Mouse (Mus musculus) forelimb bud, embryonic 11.5 days (tissue): Measurements from ENCODE around the gene Uba3.
A peak's percentile ranks its signal among the peaks of the same experiment; 100 is the strongest.

Experiments used
- DNase-seq: peaks from one replicate; pipeline ENCODE4 v3.0.0-alpha.2; 2012; ENCODE audit warnings: low read depth, low spot score

Uba3 gene

DNA sequence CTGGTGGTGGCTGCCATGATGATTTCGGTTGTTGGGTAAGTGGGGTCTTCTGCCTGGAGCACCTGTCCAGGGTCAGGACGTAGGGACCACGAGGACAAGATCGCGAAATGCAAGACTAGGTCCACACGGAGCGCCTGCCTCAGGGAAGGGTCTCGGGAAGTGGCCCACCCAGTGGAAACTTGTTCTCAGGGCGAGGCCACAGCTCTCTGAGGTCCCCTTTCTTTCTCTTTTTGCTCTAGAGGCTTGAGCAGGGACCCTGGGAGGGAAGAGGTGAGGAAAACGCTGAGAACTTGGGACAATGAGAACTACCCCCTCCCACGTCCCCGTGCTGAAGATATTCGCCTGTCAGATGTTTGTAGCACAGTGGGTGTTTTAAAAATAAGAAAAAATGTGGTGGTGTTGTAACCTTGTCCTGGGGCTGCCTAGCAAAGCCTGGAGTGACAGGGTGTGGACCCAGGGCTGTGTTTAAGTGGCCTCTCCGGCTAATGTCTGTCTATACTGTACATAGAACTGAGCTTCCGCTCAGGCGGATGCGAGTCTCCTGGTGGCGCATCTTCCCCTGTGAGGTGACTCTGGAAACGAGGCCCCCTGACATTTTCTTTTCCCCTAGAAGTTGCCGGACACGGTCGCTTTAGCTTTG is 5.6 kb upstream of the Uba3 start:
- no peak for DNase-seq

DNA sequence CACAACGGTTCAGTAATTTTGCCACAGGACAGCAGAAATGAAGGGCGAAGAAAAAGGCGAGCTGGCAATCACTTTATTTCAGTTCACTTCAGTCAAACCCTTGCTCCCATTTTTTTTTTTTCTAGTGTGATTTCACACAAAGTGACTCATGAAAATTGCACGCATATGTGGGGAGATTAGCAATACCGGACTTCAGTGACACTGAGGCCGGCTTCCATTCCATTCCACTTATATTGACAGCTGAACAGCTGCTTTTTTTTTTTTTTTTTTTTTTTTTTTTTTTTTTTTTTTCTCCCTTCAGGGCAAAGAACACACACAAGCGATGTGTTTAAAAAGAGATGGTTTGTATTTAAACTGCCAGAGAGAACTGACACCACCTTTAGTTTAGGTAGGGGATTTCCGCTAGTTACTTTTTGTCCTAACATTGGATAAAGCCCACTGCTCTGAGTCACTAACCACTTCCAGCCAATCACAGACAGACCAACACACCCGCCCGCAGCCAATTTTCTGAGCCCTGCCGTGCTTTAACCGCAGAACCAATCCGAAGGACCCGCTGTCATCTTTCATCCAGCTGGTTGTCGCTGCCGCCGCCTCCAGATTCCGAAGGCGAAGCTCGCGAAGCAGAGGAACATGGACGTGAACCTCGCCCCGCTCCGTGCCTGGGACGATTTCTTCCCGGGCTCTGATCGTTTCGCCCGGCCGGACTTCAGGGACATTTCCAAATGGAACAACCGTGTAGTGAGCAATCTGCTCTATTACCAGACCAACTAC is 4.9 kb upstream of the Uba3 start, which contains the start of gene Arl6ip5:
Gene Arl6ip5, plus strand, starts transcription at position 499 of the 771 bp plus-strand sequence.
- peak; percentile 90 for DNase-seq

GRCm38 (mm10) chr6:97209751-97210150 is 4.3 kb upstream of the Uba3 start:
- no peak for DNase-seq

DNA sequence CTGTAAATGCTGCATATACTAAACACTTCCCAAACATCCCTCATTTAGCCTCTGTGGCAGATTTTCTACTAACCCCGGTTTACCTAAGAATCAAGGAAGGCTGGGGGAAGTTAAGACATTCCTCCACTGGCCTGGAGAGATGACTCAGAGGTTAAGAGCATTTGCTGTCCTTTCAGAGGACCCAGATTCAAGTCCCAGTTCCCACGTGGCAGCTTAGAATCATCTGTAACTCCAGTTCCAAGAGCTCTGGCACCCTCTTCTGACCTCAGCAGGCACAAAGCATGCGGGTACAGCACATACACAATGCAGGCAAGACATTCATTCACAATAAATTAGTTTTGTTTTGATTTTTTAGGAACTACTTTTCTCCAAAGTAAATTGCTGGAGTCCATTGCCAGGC is 3.8 kb upstream of the Uba3 start:
- no peak for DNase-seq

DNA sequence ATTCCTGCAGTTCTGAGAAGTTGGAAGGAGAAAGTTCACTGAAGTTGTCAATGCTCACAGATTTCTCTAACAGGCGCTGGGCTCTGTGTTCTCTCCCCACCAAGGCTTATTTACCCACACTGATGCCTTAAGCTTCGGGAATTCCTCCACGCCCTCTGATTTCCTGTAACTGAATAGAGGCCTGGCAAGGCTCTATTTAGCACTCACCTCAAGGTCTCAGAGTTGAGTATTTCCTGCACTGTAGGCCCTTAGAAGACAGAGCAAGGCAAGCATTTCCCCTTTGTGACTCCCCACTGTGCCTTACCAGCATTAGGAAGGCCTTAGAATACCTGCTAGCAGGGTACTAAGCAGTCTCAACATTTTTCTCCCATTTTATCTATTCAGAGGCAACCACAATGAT is 3.0 kb upstream of the Uba3 start:
- no peak for DNase-seq

DNA sequence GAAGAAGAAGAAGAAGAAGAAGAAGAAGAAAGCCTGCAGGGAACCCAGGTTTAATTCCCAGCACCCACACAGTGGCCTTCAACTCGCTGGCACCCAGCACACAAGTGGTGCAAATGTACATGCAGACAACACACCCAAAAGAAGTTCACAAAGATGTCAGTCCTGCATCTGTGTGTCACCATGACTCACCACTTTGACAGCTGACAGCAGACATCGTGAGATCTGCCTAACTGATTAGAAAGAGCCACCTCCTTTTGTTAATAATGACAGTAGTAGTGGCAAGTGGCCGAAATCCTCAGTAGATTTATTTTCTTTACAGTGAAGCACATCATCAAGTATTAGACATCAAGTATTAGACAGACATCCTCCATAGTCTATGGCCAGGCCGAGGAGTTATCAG is 1.6 kb upstream of the Uba3 start:
- DNase-seq: no peak

DNA sequence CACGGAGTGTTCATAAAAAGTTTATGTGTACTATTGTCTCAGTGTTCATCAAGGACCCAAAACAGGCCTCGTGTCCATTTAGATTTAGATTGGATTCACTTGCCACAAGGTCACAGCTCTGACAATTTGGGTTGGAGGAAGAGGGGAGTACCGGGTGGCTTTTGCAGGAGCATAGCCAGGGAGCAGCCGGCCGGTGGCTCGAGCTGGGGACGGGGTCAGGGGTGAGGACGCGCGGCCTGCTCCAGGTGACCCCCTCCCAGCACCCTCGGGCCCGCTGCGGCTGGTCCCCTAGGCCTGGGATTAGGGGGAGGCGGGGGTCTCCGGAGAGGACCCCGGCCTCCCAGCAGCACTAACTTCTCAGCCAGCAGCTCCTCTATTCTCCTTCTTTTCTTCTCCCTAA is 495 bp downstream of the Uba3 start:
- no peak for DNase-seq

DNA sequence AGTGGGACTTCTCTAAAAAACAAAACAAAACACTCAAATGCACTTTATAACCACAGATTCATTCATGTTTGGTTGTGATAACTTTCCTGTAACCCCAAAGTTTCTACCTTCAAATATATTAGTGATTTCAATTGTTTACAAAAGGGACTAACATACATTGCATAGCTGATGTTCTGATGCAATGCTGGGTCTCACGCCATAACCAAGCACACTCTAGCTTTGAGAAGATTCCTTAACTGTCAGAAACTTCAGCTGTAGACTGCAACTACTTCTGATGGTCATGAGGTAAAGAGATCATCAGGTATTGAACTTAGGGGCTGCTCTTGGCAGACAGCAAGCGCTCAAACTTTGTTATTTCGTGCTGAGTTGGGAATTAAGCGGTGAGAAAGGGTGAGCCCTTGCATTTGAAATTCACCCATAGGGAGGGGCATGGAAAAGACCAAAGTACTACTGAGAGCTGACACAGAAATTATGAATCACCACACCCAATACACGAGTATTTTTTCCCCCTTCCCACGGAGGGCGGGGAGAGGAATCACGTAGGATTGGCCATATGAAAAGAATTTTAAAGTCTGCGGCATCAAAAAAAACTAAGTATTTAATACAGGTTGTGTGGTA is 1.1 kb downstream of the Uba3 start:
- DNase-seq: no peak

GRCm38 (mm10) chr6:97202477-97202876 is 3.0 kb downstream of the Uba3 start:
- no peak for DNase-seq

GRCm38 (mm10) chr6:97200437-97200836 is 5.0 kb downstream of the Uba3 start:
- no peak for DNase-seq

DNA sequence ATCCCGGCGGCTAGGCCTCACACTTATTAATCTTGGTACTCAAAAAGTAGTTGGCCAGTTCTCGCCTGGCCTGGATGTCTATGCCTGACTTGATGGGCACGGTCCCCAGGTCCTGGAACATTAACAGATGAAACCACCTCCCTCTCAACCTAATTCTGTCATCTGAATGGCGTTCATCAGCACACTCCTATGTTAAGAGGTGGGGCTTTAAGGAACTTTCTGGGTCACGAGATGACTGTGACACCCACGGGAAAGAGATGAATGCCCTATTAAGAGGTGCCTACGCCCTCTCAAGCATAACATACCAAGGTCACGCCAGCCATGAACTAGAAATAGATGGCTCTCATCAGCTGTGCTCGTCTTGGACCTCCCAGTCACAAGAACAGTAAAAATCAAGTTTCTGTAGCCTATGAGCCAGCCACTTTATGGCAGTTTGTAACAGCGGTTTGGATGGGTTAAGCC is 26.0 kb downstream of the Uba3 start:
- DNase-seq: no peak

GRCm38 (mm10) chr6:97178491-97179366 is 26.7 kb downstream of the Uba3 start, which contains the start of gene Tmf1:
Gene Tmf1 (minus strand): TSS chr6:97179122.
- DNase-seq: peak; percentile 93

GRCm38 (mm10) chr6:97175716-97176115 is 29.7 kb downstream of the Uba3 start:
- no peak for DNase-seq

- no peak for DNase-seq
Observed at GRCm38 (mm10) chr6:97150156-97150555, 55.3 kb downstream of the Uba3 start.

GRCm38 (mm10) chr6:97149721-97150120 is 55.7 kb downstream of the Uba3 start:
- no peak for DNase-seq

- DNase-seq: peak; percentile 30
Observed at GRCm38 (mm10) chr6:97148383-97149251, 56.8 kb downstream of the Uba3 start, which contains the start of gene Eogt. Gene Eogt (minus strand): TSS chr6:97149182.

DNA sequence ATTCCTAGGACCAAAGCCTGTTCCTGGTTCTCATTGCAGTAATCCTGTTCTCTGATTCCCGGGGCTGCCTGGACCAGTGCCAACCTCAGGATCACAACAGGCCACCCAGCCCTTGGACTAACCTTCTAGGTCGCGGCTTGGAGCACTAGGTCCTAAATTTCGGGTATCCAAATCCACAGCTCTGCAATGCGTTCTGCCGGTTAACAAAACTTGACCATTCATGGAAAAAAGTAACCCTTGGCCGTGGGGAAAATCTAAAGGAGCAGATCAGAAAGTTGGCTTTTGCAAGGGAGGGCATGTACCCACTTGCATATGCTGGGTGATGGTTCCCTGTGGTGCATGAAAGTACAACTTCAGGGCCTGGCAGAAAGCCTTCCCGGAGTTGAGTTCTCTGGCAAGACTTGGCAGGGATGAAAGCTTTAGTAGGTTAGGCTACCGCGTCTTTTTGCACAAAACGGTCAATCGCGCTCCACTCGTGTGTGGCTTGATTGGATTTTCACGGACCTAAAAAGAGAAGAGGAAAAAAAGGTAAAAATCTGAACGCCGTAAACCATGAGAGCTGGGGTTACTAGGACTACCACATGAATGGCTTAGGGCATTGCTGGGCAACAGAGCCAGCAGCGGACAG is 57.6 kb downstream of the Uba3 start:
- peak; percentile 49 for DNase-seq

DNA sequence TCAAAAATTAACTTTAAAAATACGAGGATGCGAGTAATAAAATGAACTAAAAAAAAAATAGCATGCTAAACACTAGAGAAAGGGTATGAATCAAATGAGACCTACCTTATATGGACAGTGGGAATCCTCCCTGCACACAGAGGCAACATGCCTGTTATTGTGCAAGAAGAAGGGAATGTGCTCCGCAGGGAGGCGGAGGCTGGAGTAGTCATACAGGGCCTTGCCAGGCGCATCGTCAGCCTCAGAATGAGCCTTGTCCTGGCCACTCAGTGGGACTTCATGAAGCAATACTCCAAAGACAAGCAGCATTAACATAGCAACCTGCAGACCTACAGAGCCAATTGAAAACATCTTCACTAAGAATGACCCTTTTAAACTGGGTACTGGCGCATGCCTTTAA is 60.3 kb downstream of the Uba3 start:
- no peak for DNase-seq

- peak; percentile 57 for DNase-seq
Observed at GRCm38 (mm10) chr6:97144359-97144758, 61.1 kb downstream of the Uba3 start.

DNA sequence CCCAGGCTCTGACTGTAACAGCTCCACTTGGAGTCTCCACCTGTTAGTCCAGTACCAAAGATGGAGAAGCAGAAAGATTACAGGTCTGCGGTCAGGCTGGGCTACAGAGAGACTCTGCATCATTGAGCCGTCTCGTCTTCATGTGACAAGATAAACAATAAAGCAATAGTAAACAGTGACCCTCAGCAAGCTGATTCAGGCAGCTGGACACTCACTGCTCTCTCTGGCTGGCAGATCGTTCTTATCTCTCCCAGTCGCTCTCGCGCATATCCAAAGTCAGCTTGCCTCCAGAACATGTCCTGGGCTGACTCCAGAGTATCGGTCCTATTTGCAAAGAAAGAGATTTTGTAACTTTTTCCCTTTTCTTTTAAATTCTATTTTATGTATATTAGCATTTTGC is 62.8 kb downstream of the Uba3 start:
- DNase-seq: no peak
